Mouse (Mus musculus): ENCODE data around the gene Ubl4b. TPM values are rescaled to one million over a fixed set of nuclear protein-coding genes. Genes with fewer than 3 reads are reported as not detected.

Ubl4b gene
- polyA plus RNA-seq, 1 experiment = not detected

- Histone ChIP-seq H3K4me3 (ENCODE audit: insufficient read depth, low read length) (no peak overlapping the region), H3K4me1 (ENCODE audit: control insufficient read depth, insufficient read depth, low read length) (no peaks in the 10 kb centered on the region), H3K27ac (ENCODE audit: insufficient read depth, low read length) (no peak overlapping the region)
- TF ChIP-seq CTCF (IDR thresholded peaks at IDR 0.05; ENCODE audit: extremely low read depth, insufficient read depth, low read length) (no peak), POLR2A (IDR thresholded peaks at IDR 0.05; ENCODE audit: extremely low read depth, insufficient read depth, low read length) (no peak)
Measured at GRCm38 (mm10) chr3:107546956-107547355, 7.9 kb downstream of the Ubl4b start.

- Histone ChIP-seq H3K4me1 (ENCODE audit: control insufficient read depth, insufficient read depth, low read length) (no peaks in the 10 kb centered on the region), H3K4me3 (ENCODE audit: insufficient read depth, low read length) (no peak overlapping the region), H3K27ac (ENCODE audit: insufficient read depth, low read length) (no peak overlapping the region)
- no peak for TF ChIP-seq CTCF (IDR thresholded peaks at IDR 0.05; ENCODE audit: extremely low read depth, insufficient read depth, low read length)
- no peak for TF ChIP-seq POLR2A (IDR thresholded peaks at IDR 0.05; ENCODE audit: extremely low read depth, insufficient read depth, low read length)
Measured at GRCm38 (mm10) chr3:107545716-107546412, 9.0 kb downstream of the Ubl4b start.

- H3K27ac ChIP-seq (ENCODE audit: insufficient read depth, low read length) = no peak overlapping the region
Measured at GRCm38 (mm10) chr3:107545278-107545677, 9.6 kb downstream of the Ubl4b start.

GRCm38 (mm10) chr3:107543158-107544080 lies 11.5 kb downstream of the Ubl4b start:
- no peak overlapping the region for H3K4me3 ChIP-seq (ENCODE audit: insufficient read depth, low read length)

More at GRCm38 (mm10) chr3:107545278-107545677, 9.6 kb downstream of the Ubl4b start:
- Histone ChIP-seq H3K4me3 (ENCODE audit: insufficient read depth, low read length) (no peak overlapping the region), H3K4me1 (ENCODE audit: control insufficient read depth, insufficient read depth, low read length) (no peaks in the 10 kb centered on the region)
- TF ChIP-seq CTCF (IDR thresholded peaks at IDR 0.05; ENCODE audit: extremely low read depth, insufficient read depth, low read length) = no peak
- no peak for TF ChIP-seq POLR2A (IDR thresholded peaks at IDR 0.05; ENCODE audit: extremely low read depth, insufficient read depth, low read length)

GRCm38 (mm10) chr3:107542584-107542983 lies 12.3 kb downstream of the Ubl4b start:
- Histone ChIP-seq H3K4me1 (ENCODE audit: control insufficient read depth, insufficient read depth, low read length) (no peaks in the 10 kb centered on the region), H3K27ac (ENCODE audit: insufficient read depth, low read length) (no peak overlapping the region), H3K4me3 (ENCODE audit: insufficient read depth, low read length) (no peak overlapping the region)
- no peak for TF ChIP-seq CTCF (IDR thresholded peaks at IDR 0.05; ENCODE audit: extremely low read depth, insufficient read depth, low read length)
- no peak for TF ChIP-seq POLR2A (IDR thresholded peaks at IDR 0.05; ENCODE audit: extremely low read depth, insufficient read depth, low read length)

More at GRCm38 (mm10) chr3:107543158-107544080, 11.5 kb downstream of the Ubl4b start:
- TF ChIP-seq POLR2A (IDR thresholded peaks at IDR 0.05; ENCODE audit: extremely low read depth, insufficient read depth, low read length) (no peak), CTCF (IDR thresholded peaks at IDR 0.05; ENCODE audit: extremely low read depth, insufficient read depth, low read length) (no peak)
- no peak overlapping the region for H3K27ac ChIP-seq (ENCODE audit: insufficient read depth, low read length)
- H3K4me1 ChIP-seq (ENCODE audit: control insufficient read depth, insufficient read depth, low read length) = no peaks in the 10 kb centered on the region

- TF ChIP-seq CTCF (IDR thresholded peaks at IDR 0.05; ENCODE audit: extremely low read depth, insufficient read depth, low read length) = no peak
- TF ChIP-seq POLR2A (IDR thresholded peaks at IDR 0.05; ENCODE audit: extremely low read depth, insufficient read depth, low read length) = no peak
- peaks cover 5% of the 10 kb centered on the region for H3K4me1 ChIP-seq (ENCODE audit: control insufficient read depth, insufficient read depth, low read length)
- H3K27ac ChIP-seq (ENCODE audit: insufficient read depth, low read length) = peak overlapping the region; percentile 21
- no peak overlapping the region for H3K4me3 ChIP-seq (ENCODE audit: insufficient read depth, low read length)
Measured at GRCm38 (mm10) chr3:107537504-107537889, 17.4 kb downstream of the Ubl4b start.

- no peak for TF ChIP-seq CTCF (IDR thresholded peaks at IDR 0.05; ENCODE audit: extremely low read depth, insufficient read depth, low read length)
- TF ChIP-seq POLR2A (IDR thresholded peaks at IDR 0.05; ENCODE audit: extremely low read depth, insufficient read depth, low read length) = peak; percentile 55
- Histone ChIP-seq H3K4me1 (ENCODE audit: control insufficient read depth, insufficient read depth, low read length) (peaks cover 5% of the 10 kb centered on the region), H3K27ac (ENCODE audit: insufficient read depth, low read length) (peak overlapping the region; percentile 37), H3K4me3 (ENCODE audit: insufficient read depth, low read length) (peak overlapping the region; percentile 6)
Measured at GRCm38 (mm10) chr3:107536810-107537503, 17.9 kb downstream of the Ubl4b start.

- no peak overlapping the region for H3K4me3 ChIP-seq (ENCODE audit: insufficient read depth, low read length)
- TF ChIP-seq POLR2A (IDR thresholded peaks at IDR 0.05; ENCODE audit: extremely low read depth, insufficient read depth, low read length) = no peak
- no peak for TF ChIP-seq CTCF (IDR thresholded peaks at IDR 0.05; ENCODE audit: extremely low read depth, insufficient read depth, low read length)
Measured at GRCm38 (mm10) chr3:107534951-107535350, 19.9 kb downstream of the Ubl4b start.

GRCm38 (mm10) chr3:107533532-107533931 lies 21.3 kb downstream of the Ubl4b start:
- Histone ChIP-seq H3K27ac (ENCODE audit: insufficient read depth, low read length) (no peak overlapping the region), H3K4me1 (ENCODE audit: control insufficient read depth, insufficient read depth, low read length) (peaks cover 12% of the 10 kb centered on the region), H3K4me3 (ENCODE audit: insufficient read depth, low read length) (no peak overlapping the region)
- no peak for TF ChIP-seq CTCF (IDR thresholded peaks at IDR 0.05; ENCODE audit: extremely low read depth, insufficient read depth, low read length)
- no peak for TF ChIP-seq POLR2A (IDR thresholded peaks at IDR 0.05; ENCODE audit: extremely low read depth, insufficient read depth, low read length)

More at GRCm38 (mm10) chr3:107534951-107535350, 19.9 kb downstream of the Ubl4b start:
- Histone ChIP-seq H3K4me1 (ENCODE audit: control insufficient read depth, insufficient read depth, low read length) (peaks cover 5% of the 10 kb centered on the region), H3K27ac (ENCODE audit: insufficient read depth, low read length) (no peak overlapping the region)

Data from cortical plate, adult 2 months (tissue).